Mouse (Mus musculus) cerebellum, adult 2 months (tissue): ENCODE data around the gene Tnfsf15.

ENCODE experiments used
- CTCF ChIP-seq: fragments of 200-500 bp; IDR thresholded peaks from 2 replicates; pipeline ENCODE4 v1.5.1; 2011; ENCODE audit warnings: low read depth, mild to moderate bottlenecking, control low read depth, low read length, moderate library complexity, borderline replicate concordance; ENCODE audit not compliant: insufficient read depth
- POLR2A ChIP-seq: fragments of 200-500 bp; IDR thresholded peaks from 2 replicates; pipeline ENCODE4 v1.6.1; 2011; ENCODE audit warnings: low read length, control low read depth, borderline replicate concordance; ENCODE audit not compliant: insufficient read depth

DNA sequence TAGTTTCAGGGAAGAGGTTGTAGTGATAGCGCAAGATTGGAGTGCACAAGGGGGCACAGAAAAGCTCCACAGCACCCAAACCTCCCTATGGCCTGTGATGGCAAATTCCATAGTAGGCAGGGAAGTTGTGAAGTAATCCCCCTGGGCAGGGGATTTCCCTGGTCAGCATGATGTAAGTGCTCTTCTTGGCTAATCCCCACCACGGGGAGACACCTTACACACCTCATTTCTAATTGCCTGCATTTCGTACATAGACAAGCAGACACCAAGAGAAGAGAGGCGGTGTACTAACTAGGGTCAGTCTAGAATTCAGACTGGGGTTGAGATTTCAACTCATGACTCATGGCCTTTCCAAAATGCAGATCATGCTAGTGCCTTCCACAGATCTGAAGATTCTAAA, 4.2 kb downstream of the Tnfsf15 start:
- TF ChIP-seq POLR2A (no peak), CTCF (no peak)
